Mouse (Mus musculus): ENCODE measurements at regions not wholly inside any gene's neighbourhood (a gene's known extent, or its start where the extent isn't known, plus 50 kb on each side); places are given as distances from the start of the nearest gene placed in this dataset.

- TF ChIP-seq CTCF (IDR thresholded peaks at IDR 0.05; ENCODE audit: low read depth, low read length) (no peak), POLR2A (IDR thresholded peaks at IDR 0.05; ENCODE audit: extremely low read depth, insufficient read depth, low read length) (no peak)
Measured at GRCm38 (mm10) chrX:12930242-12930641, 141.1 kb upstream of the Usp9x start.

Measured in liver, adult 2 months (tissue).